Mouse (Mus musculus) subcutaneous adipose tissue, adult 2 months (tissue): ENCODE results near the gene Tfe3. TPM values are rescaled to one million over a fixed set of nuclear protein-coding genes. Genes with fewer than 3 reads are reported as not detected.

ENCODE experiments used
- polyA plus RNA-seq: library from polyadenylated mRNA; depleted of rRNA; stranded (reverse); fragments of >200 nt; gene quantifications from 2 replicates; pipeline ENCODE4 v1.2.3, GENCODE M21; 2012; ENCODE audit warnings: low replicate concordance; rRNA removed

Tfe3 gene
- 27.8 and 38.8 TPM in 2 replicates for polyA plus RNA-seq

DNA sequence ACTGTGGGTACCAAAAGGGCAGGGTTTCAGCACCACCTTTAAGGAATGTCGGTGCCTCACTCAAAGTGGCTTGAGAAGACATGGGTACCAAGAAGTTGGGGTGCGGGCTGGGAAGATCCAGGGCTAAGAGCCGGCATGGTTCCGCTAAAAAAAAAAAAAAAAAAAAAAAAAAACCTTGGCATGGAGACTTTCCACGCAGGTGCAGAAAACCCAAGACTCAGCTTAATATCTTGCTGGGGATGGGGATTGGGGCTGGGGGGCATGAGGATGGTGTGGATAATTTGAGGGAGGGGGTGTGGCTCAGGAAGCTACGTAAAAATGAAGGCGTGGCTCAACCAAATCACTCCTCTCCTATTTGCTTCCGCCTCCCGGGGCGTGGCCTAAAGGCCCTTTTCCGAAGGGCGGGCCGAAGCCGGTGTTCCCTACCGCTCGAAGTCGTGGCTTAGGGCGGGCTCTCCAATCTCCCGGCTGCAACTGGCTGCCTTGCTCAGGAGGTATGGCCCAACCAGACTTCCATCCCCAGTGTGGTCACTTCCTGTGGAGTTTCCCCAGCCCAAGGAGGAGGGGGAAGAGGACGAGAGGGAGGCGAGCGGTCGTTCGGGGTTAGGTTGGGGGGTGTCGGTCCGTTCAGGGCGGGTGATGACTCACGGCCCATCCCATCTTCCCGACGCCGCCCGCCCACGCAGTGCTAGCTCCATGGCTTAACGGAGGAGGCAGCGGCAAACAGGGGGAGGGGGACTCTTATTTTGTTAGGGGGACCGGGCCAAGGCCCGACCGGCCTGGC lies at the start of gene Tfe3:
TSS of gene Tfe3 (plus strand) at position 424 of the 784 bp plus-strand sequence.

GRCm38 (mm10) chrX:7714135-7714899 lies 48.0 kb upstream of the Tfe3 start, which contains the start of gene Wdr45:
TSS of gene Wdr45 (plus strand) at chrX:7714333.

DNA sequence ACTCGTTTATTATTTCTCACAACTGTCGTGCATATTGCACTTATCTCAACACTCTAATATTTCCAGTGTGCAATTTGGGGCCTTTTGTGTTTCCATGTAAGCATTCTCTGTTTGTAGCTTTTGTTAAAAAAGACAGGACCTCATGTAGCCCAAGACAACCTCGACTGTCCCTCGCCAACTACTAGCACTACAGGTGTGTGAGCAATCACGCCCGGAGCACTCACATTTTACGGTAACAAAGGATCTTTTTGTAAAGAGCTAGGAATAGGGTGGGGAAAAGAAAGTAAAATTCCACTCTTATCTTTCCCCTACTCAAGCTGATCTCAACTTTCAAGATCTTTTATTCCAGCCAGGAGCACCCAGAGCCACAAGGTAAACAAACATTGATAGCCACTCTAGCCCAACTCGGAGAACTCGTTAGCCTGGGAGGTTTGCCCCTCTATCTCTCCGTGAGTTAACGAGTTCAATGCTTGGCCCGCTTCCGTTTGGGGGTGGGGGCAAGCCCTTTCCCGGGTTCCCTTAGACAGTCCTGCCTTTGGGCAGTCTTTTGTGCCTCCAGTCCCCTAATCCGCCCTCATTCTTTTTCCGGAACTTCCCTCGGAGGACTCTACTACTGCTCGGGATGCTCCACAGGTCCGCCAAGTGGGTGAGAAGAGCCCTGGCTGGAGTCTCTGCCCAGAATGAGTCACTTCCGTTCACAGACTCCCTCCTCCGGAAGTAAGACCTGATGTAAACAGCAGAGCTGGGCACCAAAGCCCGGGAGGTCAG lies 40.7 kb upstream of the Tfe3 start, which contains the start of gene Gm45208:
TSS of gene Gm45208 (plus strand) at position 732 of the 768 bp plus-strand sequence.

GRCm38 (mm10) chrX:7728215-7728921 lies 34.0 kb upstream of the Tfe3 start, which contains the start of gene Praf2:
TSS of gene Praf2 (plus strand) at chrX:7728439.

DNA sequence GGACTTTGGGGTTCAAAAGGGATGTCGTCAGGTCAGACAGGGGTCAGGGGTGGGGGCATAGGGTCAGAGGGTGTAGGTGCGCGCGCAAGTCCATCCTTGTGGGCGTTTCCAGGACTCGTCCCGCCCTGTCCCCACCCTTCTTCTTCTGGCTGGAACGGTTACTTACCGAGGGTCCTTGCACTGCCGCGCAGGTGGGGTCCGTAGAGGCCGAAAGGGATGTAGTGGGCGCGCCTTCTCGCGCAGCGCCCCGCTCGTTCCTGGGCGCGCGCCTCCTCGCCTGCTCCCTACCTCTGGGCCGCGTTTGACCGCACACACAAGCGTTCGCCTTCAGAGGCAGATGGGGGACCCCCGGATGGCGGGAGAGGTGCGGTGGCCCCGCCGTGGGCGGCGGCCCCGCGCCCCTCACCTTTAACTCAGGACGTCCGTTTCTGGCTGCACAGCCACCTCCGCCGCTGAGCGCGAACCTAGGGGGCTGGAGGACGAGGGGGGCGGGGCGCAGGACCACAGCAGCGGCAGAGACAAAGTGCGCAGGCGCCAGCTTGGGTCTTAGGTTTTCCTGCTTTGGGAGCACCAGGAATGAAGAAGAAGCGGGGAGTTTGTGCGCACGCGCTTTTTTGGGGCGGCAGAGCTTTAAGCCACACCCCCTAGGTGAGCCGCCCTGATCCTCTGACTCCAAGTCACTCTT lies 11.8 kb upstream of the Tfe3 start, which contains the start of gene Ccdc120:
TSS of gene Ccdc120 (minus strand) at position 474 of the 685 bp plus-strand sequence.

GRCm38 (mm10) chrX:7789542-7790136 lies 27.3 kb downstream of the Tfe3 start, which contains the start of gene Gripap1:
TSS of gene Gripap1 (plus strand) at chrX:7789765.

GRCm38 (mm10) chrX:7821865-7822779 lies 59.8 kb downstream of the Tfe3 start, which contains the start of gene Kcnd1:
TSS of gene Kcnd1 (plus strand) at chrX:7822289.

Other genes with a start within 250 kb of the Tfe3 start
- gene Foxp3, start 188.9 kb upstream of the Tfe3 start, polyA plus RNA-seq = 0.15 and 0.36 TPM in 2 replicates
- gene Ppp1r3f, start 188.3 kb upstream of the Tfe3 start, polyA plus RNA-seq = 1.6 and 3.6 TPM in 2 replicates
- 20.1 and 23.7 TPM in 2 replicates for gene Ccdc22, start 157.0 kb upstream of the Tfe3 start, polyA plus RNA-seq
- gene Cacna1f, start 155.5 kb upstream of the Tfe3 start, polyA plus RNA-seq = 0.03 and 0.06 TPM in 2 replicates
- 6.8 and 38.6 TPM in 2 replicates for gene Syp, start 124.1 kb upstream of the Tfe3 start, polyA plus RNA-seq
- 22.2 and 28.8 TPM in 2 replicates for gene Prickle3, start 105.3 kb upstream of the Tfe3 start, polyA plus RNA-seq
- 261 and 296 TPM in 2 replicates for gene Plp2, start 91.2 kb upstream of the Tfe3 start, polyA plus RNA-seq
- 6.6 and 7.9 TPM in 2 replicates for gene Magix, start 81.3 kb upstream of the Tfe3 start, polyA plus RNA-seq
- gene Gpkow, start 65.4 kb upstream of the Tfe3 start, polyA plus RNA-seq = 9.4 and 11.1 TPM in 2 replicates
- 77.1 and 105 TPM in 2 replicates for gene Wdr45, start 48.2 kb upstream of the Tfe3 start, polyA plus RNA-seq
- 0.97 TPM in 1 of 2 replicates, not detected in the other for gene Gm45208, start 40.3 kb upstream of the Tfe3 start, polyA plus RNA-seq
- gene Praf2, start 34.1 kb upstream of the Tfe3 start, polyA plus RNA-seq = 26.1 and 85.6 TPM in 2 replicates
- 3.5 and 16.5 TPM in 2 replicates for gene Ccdc120, start 11.7 kb upstream of the Tfe3 start, polyA plus RNA-seq
- gene Gripap1, start 27.2 kb downstream of the Tfe3 start, polyA plus RNA-seq = 31.1 and 39.0 TPM in 2 replicates
- gene Kcnd1, start 59.7 kb downstream of the Tfe3 start, polyA plus RNA-seq = 2.1 and 4.6 TPM in 2 replicates
- 24.5 and 39.8 TPM in 2 replicates for gene Otud5, start 78.8 kb downstream of the Tfe3 start, polyA plus RNA-seq
- gene Pim2, start 115.7 kb downstream of the Tfe3 start, polyA plus RNA-seq = 3.0 and 9.6 TPM in 2 replicates
- gene Slc35a2, start 121.5 kb downstream of the Tfe3 start, polyA plus RNA-seq = 57.9 and 69.0 TPM in 2 replicates
- gene Pqbp1, start 136.7 kb downstream of the Tfe3 start, polyA plus RNA-seq = 52.5 and 69.5 TPM in 2 replicates
- 31.6 and 39.6 TPM in 2 replicates for gene Timm17b, start 136.8 kb downstream of the Tfe3 start, polyA plus RNA-seq
- gene Gm10491, start 145.3 kb downstream of the Tfe3 start, polyA plus RNA-seq = not detected in 2 replicates
- not detected in 2 replicates for gene Gm10490, start 147.0 kb downstream of the Tfe3 start, polyA plus RNA-seq
- 0.24 TPM in 1 of 2 replicates, not detected in the other for gene Pcsk1n, start 157.3 kb downstream of the Tfe3 start, polyA plus RNA-seq
- not detected in 2 replicates for gene Eras, start 166.0 kb downstream of the Tfe3 start, polyA plus RNA-seq
- gene Hdac6, start 185.3 kb downstream of the Tfe3 start, polyA plus RNA-seq = 23.6 and 53.9 TPM in 2 replicates
- gene Gata1, start 215.5 kb downstream of the Tfe3 start, polyA plus RNA-seq = 0.26 and 1.4 TPM in 2 replicates